Mouse (Mus musculus) liver, embryonic 13.5 days (tissue): Measurements from ENCODE around the gene Mab21l1. TPM values are rescaled to one million over a fixed set of nuclear protein-coding genes. Genes with fewer than 3 reads are reported as not detected.

Source experiments
- ATAC-seq: fragments of 200-750 bp; cut with Nextera tagmentation; 2 replicates; pipeline ENCODE4 v1.8.0; 2017; ENCODE audit warnings: low read depth, mild to moderate bottlenecking, moderate number of reproducible peaks, moderate library complexity
- DNase-seq: peaks from one replicate; pipeline ENCODE4 v3.0.0; 2022
- H3K27ac ChIP-seq: fragments of 300-500 bp; sonication (generic); 2 replicates; pipeline ENCODE4 v1.5.1; 2015; ENCODE audit warnings: moderate library complexity, mild to moderate bottlenecking, inconsistent platforms
- H3K27me3 ChIP-seq: fragments of 300-500 bp; sonication (generic); 2 replicates; pipeline ENCODE4 v1.6.1; 2015; ENCODE audit warnings: mild to moderate bottlenecking, inconsistent platforms
- H3K36me3 ChIP-seq: fragments of 300-500 bp; sonication (generic); 2 replicates; pipeline ENCODE4 v1.6.1; 2015; ENCODE audit warnings: mild to moderate bottlenecking, inconsistent platforms
- H3K4me1 ChIP-seq: fragments of 300-500 bp; sonication (generic); replicated peaks from 2 replicates; pipeline ENCODE4 v1.6.1; 2015; ENCODE audit warnings: inconsistent platforms
- H3K4me2 ChIP-seq: fragments of 300-500 bp; sonication (generic); 2 replicates; pipeline ENCODE4 v1.6.1; 2015; ENCODE audit warnings: inconsistent platforms, mild to moderate bottlenecking, moderate library complexity
- H3K4me3 ChIP-seq: fragments of 300-500 bp; sonication (generic); replicated peaks from 2 replicates; pipeline ENCODE4 v1.5.1; 2015; ENCODE audit warnings: mild to moderate bottlenecking, inconsistent platforms
- H3K9ac ChIP-seq: fragments of 300-500 bp; sonication (generic); 2 replicates; pipeline ENCODE4 v1.6.1; 2015; ENCODE audit warnings: mild to moderate bottlenecking, inconsistent platforms
- H3K9me3 ChIP-seq: fragments of 300-500 bp; sonication (generic); replicated peaks from 2 replicates; pipeline ENCODE4 v1.6.1; 2016; ENCODE audit warnings: inconsistent platforms
- WGBS: fragments of 180-500 bp; shearing (Covaris S2); methylation state at CpG from one replicate; pipeline ENCODE4 v1.1.7; 2015; ENCODE audit not compliant: insufficient replicate concordance; 5-methylcytosine and 5-hydroxymethylcytosine counted together
- polyA plus RNA-seq: library from polyadenylated mRNA; unstranded; fragments of >200 nt; fragmentation: Nextera tagmentation; extraction: Ambion mirVana; gene quantifications from 2 replicates; pipeline ENCODE4 v1.2.1, GENCODE M21; 2015

Mab21l1 gene
- polyA plus RNA-seq, 1 experiment from 2014 or later: 0.25 TPM

DNA sequence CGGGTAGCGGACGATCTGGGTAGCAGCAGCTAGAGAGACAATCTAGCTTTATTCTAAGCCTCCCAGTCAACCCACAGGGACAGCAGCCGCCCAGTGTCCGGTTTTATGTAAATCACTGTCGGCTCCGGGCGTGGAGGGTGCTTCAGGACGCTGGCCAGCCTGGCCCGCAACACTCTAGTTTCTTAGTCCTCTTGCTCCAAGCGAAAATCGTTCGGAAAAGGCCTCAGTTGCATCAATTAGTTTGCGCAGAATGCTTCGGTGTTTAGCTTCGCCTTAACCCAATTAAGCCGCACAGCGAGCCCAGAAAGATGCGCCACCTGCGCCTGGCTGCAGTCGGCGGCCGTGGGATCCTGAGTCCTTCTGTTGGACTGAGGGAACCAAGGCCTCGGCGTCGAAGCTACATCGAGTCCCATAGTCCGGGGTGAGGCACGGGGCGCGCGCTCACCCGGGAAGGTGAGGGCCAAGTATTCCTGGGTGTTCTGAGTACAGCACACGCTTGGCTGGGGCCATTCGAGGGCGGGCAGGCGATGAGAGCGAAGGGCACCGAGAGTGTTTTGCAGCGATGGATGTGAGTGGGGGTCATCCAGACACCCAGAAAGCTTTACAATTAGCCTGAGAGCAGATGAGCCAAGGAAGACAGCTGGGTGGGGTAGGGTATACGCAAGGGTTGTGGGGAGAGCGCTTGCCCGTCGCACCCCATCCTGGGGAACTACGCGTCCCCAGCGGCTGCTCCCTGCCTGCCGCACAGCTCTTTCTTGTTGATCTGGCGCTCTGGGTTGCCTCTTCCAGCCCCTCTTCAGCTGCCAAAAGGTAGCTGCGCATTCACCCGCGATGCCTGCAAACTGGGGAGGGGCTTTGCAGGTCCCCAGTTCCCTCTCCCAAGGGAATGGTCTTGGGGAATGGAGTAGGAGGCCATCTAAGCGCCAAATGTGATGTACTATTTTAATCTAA lies 1.9 kb upstream of the Mab21l1 start:
- 4% methylated on average over 53 of the region's 53 CpGs for WGBS
- peak overlapping the region; percentile 28; the same call in 1 of the 2 replicates for H3K4me2 ChIP-seq
- no peak overlapping the region for H3K4me3 ChIP-seq

DNA sequence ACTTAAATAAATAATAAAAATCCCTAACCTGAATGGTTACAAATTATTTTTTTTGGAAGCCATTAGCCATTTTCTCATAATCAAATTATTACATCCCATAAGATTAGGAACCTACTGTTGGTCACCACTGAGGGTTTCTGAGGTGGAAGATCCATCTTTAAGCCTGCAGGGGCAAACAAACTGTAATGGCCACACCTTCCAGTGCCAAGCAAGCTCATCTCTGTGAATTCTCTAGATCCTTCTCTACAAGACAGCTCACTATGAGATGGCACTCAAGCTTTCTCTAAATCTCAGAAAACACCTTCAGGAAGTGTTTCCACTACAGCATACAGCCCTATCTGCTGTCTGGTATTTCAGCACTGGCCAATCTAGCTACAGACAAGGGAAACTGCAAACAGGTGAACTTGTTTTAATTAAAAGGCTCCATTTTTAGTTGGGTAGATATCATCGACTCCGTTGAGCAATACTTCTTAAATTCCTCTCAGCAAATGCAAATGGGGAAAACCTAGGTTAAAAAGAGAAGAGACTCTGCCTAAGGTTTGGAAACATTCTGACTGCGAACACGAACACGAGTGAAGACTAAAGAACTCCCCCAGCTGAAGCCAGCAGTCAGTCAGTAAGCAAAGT lies 768 bp upstream of the Mab21l1 start:
- 16% methylated on average over 5 of the region's 5 CpGs for WGBS
- Histone ChIP-seq H3K9ac (no peak overlapping the region), H3K4me1 (peaks cover 22% of the 10 kb centered on the region), H3K27me3 (peaks cover 80% of the 10 kb centered on the region), H3K4me3 (no peak overlapping the region), H3K4me2 (no peak overlapping the region), H3K36me3 (no peaks in the 10 kb centered on the region), H3K27ac (no peak overlapping the region), H3K9me3 (no peaks in the 10 kb centered on the region)
- ATAC-seq (no peak), DNase-seq (no peak)

More for the DNA sequence above, 1.9 kb upstream of the Mab21l1 start:
- Histone ChIP-seq H3K9ac (no peak overlapping the region), H3K4me1 (peaks cover 22% of the 10 kb centered on the region), H3K27me3 (peaks cover 69% of the 10 kb centered on the region), H3K36me3 (no peaks in the 10 kb centered on the region), H3K27ac (no peak overlapping the region), H3K9me3 (no peaks in the 10 kb centered on the region)
- ATAC-seq: no peak
- no peak for DNase-seq

DNA sequence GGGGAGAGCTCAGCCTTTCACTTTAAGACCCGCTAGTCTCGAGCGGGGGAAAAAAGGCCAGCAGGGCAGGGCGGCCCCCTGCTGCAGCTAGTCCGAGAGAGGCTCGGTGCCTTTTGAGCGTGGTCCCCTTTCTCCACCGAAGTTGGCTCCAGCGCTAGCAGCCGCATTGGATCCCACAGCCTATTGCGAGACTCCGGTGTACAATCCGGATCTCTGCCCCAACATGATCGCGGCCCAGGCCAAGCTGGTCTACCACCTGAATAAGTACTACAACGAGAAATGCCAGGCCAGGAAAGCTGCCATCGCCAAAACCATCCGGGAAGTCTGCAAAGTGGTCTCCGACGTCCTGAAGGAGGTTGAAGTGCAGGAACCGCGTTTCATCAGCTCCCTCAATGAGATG lies 461 bp downstream of the Mab21l1 start:
- peak overlapping the region; percentile 51 for H3K4me2 ChIP-seq
- no peaks in the 10 kb centered on the region for H3K9me3 ChIP-seq
- no peak for ATAC-seq
- H3K4me3 ChIP-seq: peak overlapping the region; percentile 32
- H3K27me3 ChIP-seq: peaks cover 89% of the 10 kb centered on the region
- H3K4me1 ChIP-seq: peaks cover 25% of the 10 kb centered on the region
- 2% methylated on average over 22 of the region's 22 CpGs for WGBS
- DNase-seq: no peak
- H3K9ac ChIP-seq: no peak overlapping the region
- H3K36me3 ChIP-seq: no peaks in the 10 kb centered on the region
- H3K27ac ChIP-seq: no peak overlapping the region

DNA sequence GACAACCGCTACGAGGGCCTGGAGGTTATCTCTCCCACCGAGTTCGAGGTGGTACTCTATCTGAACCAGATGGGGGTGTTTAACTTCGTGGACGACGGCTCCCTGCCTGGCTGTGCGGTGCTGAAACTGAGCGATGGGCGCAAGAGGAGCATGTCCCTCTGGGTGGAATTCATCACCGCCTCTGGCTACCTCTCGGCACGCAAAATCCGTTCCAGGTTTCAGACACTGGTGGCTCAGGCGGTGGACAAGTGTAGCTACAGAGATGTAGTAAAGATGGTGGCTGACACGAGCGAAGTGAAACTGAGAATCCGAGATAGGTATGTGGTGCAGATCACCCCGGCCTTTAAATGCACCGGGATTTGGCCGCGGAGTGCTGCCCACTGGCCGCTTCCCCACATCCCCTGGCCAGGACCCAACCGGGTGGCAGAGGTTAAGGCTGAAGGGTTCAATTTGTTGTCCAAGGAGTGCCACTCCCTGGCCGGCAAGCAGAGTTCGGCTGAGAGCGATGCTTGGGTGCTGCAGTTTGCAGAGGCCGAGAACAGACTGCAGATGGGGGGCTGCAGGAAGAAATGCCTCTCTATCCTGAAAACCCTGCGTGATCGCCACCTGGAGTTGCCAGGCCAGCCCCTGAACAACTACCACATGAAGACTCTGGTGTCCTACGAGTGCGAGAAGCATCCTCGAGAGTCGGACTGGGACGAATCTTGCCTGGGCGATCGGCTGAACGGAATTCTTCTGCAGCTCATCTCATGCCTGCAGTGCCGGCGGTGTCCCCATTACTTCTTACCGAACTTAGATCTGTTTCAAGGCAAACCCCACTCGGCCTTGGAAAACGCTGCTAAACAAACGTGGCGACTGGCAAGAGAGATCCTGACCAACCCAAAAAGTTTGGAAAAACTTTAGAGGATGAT lies 1.1 kb downstream of the Mab21l1 start:
- H3K36me3 ChIP-seq: no peaks in the 10 kb centered on the region
- no peak overlapping the region for H3K27ac ChIP-seq
- peak overlapping the region; percentile 32 for H3K4me3 ChIP-seq
- 1% methylated on average over 45 of the region's 45 CpGs for WGBS
- ATAC-seq (no peak), DNase-seq (no peak)
- H3K4me1 ChIP-seq: peaks cover 25% of the 10 kb centered on the region
- H3K9me3 ChIP-seq: no peaks in the 10 kb centered on the region
- H3K27me3 ChIP-seq: peaks cover 87% of the 10 kb centered on the region
- H3K4me2 ChIP-seq: peak overlapping the region; percentile 51
- H3K9ac ChIP-seq: no peak overlapping the region

DNA sequence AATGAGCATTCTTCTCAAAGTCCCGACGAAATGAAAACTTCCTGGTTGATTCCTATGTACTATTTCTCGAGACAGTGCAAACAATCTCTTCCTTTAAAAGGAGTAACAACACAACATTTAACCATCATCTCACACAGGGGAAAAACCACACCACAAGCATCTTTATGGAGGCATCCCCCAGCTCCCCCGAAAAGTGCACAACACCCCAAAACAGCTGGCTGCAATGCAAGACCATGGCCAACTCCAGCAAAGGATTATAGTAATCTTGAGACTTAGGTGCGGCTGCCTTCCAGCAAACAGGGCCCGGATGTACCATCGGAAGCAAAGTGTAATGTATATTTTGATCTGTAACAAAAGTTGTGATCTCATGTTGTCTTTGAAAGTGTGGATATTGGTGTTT lies 1.8 kb downstream of the Mab21l1 start:
- Histone ChIP-seq H3K27ac (no peak overlapping the region), H3K4me1 (peaks cover 25% of the 10 kb centered on the region), H3K9me3 (no peaks in the 10 kb centered on the region), H3K4me3 (peak overlapping the region; percentile 32; the same call in 1 of the 2 replicates), H3K9ac (no peak overlapping the region), H3K36me3 (no peaks in the 10 kb centered on the region), H3K27me3 (peaks cover 87% of the 10 kb centered on the region), H3K4me2 (peak overlapping the region; percentile 51)
- WGBS: 13% methylated on average over 7 of the region's 7 CpGs
- ATAC-seq: no peak
- no peak for DNase-seq

DNA sequence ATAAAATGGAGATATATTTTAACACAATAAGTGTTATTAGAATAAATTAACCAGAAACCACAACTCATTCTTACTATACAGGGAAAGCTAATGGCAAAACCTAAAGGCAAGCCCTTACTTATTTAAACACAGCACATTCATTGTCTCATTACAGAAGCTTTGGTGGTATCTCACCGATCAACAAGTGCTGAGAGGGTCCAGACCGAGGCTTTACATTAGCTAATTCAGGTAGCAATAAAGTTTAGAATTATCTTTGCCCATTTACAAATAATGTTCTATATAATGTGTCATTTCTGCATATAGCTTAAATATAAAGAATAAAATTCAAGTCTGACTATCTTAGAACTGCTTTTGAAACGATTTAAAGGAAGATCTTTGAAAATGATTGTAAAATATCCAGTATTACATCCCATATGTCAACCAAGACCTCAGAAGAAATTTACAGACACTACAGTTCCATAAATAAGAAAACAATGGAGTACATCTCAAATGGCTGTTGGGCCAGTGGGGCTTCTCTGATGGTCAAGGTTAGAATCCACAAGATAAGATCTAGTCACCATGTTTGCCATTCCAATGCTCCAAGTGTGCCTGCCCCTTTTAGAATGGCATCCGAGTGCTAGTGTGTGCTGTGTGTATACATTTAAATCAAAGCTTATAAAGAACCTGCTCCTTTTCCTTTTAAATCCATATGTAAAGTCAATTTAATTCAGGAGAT lies 3.1 kb downstream of the Mab21l1 start:
- no peak for DNase-seq
- no peaks in the 10 kb centered on the region for H3K9me3 ChIP-seq
- H3K4me2 ChIP-seq: no peak overlapping the region
- 49% methylated on average over 4 of the region's 4 CpGs for whole genome bisulfite sequencing
- H3K36me3 ChIP-seq: no peaks in the 10 kb centered on the region
- no peak for ATAC-seq
- H3K4me1 ChIP-seq: peaks cover 22% of the 10 kb centered on the region
- no peak overlapping the region for H3K27ac ChIP-seq
- H3K9ac ChIP-seq: no peak overlapping the region
- peaks cover 79% of the 10 kb centered on the region for H3K27me3 ChIP-seq
- H3K4me3 ChIP-seq: no peak overlapping the region

DNA sequence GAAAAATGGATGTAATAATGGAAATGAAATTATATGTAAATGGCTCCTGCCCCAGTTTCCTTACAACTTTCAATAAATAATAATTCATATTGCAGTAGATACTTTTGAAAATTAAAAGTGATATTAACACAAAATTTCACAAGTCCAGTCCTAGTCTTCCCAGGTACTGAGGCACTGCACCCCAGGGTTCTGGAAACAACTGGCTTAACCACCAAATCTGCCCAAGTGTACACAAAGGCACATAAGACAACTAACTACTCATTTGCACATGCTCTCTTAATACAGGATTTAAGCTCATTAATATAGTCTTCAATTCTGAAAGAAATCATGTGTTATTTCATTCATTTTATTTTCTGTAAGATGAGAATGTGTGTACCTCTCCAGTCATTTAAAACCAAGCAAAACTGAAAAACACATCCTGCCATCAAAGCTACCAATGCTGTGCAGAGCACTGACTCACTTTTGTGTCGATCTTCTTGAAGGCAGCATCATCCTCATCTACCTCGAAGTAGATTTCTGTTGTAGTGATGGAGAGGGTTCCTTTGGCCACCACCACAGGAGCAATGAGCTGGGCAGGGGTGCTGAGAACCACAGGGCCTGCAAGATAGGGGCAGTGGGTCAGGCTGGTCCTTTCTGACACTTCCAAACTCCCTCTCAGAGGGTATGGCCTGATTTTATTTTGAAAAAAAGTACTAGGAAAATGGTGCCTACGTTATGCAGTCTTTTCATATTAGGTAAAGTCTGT lies 3.8 kb downstream of the Mab21l1 start:
- no peak for DNase-seq
- Histone ChIP-seq H3K9ac (no peak overlapping the region), H3K27ac (no peak overlapping the region), H3K4me1 (peaks cover 20% of the 10 kb centered on the region), H3K4me2 (no peak overlapping the region), H3K4me3 (no peak overlapping the region), H3K27me3 (peaks cover 71% of the 10 kb centered on the region), H3K9me3 (no peaks in the 10 kb centered on the region), H3K36me3 (no peaks in the 10 kb centered on the region)
- 38% methylated on average over 3 of the region's 3 CpGs for WGBS
- no peak for ATAC-seq

DNA sequence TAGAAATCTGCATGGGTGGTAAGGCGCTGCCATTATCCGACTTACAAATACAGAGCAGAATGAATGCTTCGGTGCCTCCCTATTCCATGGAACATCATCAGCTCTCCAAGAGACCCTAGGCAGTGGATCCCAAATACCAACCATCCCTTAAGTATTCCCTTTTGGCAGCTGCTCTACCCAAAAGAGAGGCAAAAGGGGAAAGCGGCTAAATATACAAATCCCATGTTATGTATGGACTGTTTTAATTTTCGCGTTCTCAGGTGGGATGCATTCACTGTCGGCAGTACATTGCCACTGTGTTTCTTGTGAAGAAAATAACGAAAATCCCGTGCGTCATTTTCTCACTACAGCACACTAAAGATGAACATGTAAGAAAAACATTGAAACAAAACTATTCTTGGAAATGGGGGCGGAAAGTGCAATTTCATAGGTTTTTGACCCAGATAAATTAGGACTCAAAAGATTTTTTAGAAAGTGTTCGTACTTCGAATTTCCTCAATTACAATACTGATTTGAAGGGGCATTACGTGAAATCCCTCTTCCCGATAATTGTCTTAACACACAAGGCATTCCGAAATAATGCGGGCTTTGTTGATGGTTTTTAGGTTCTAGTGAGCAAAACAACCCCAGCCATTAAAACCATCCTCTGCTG lies 4.7 kb downstream of the Mab21l1 start:
- Histone ChIP-seq H3K27ac (no peak overlapping the region), H3K27me3 (peaks cover 63% of the 10 kb centered on the region), H3K9ac (peak overlapping the region; percentile 64), H3K36me3 (no peaks in the 10 kb centered on the region), H3K4me2 (peak overlapping the region; percentile 74), H3K4me3 (peak overlapping the region; percentile 57), H3K9me3 (no peaks in the 10 kb centered on the region), H3K4me1 (peaks cover 20% of the 10 kb centered on the region)
- ATAC-seq (no peak), DNase-seq (no peak)
- WGBS: 32% methylated on average over 17 of the region's 17 CpGs

DNA sequence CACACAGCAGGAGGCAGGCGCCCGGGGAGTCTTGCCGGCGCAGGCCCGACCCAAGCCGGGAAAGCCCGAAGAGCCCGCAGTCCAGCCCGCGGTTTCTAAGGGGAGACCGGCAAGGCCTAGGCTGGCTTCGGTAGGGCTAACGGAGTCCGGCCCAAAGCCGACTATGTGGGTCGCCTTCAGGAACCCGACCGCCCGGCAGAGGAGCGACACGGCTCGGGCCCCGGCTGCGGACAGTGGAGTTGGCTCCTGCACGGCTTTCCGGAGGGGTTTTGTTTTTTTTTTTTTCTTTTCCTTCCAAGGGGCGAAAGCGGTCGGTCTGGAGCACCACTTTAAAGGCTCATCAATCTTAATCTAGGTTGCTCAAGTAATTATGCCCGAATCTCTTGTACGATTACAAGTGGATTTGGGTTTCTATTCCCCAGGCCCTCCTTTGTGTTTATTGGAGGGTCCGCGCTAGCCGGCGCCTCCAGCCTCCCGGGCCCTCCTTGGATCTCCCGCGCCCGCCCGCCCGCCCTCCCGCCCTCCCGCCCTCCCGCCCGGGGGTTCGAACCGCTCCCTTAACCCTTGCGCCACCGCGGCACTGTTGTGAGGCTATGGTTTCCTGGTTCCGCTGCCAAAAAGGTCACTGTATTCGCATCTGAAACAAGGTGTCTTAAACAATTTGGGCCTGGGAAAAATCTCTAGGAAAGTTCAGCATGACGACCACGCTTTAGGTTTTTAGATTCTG lies 5.3 kb downstream of the Mab21l1 start:
- peaks cover 16% of the 10 kb centered on the region for H3K4me1 ChIP-seq
- H3K27ac ChIP-seq: no peak overlapping the region
- H3K36me3 ChIP-seq: no peaks in the 10 kb centered on the region
- H3K27me3 ChIP-seq: peaks cover 56% of the 10 kb centered on the region
- peak overlapping the region; percentile 64 for H3K9ac ChIP-seq
- WGBS: under 1% methylated on average over 54 of the region's 54 CpGs
- no peaks in the 10 kb centered on the region for H3K9me3 ChIP-seq
- H3K4me2 ChIP-seq: peak overlapping the region; percentile 74
- H3K4me3 ChIP-seq: peak overlapping the region; percentile 57
- ATAC-seq (peak; percentile 58; the same call in 1 of the 2 replicates), DNase-seq (no peak)
